Mouse (Mus musculus) midbrain, postnatal 0 days (tissue): Measurements from ENCODE around the gene Dytn. TPM values are rescaled to one million over a fixed set of nuclear protein-coding genes. Genes with fewer than 3 reads are reported as not detected.
A peak's percentile ranks its signal among the peaks of the same experiment; 100 is the strongest.

ENCODE experiments used
- ATAC-seq: fragments of 200-750 bp; cut with Nextera tagmentation; 2 replicates; pipeline ENCODE4 v1.8.0; 2017; ENCODE audit warnings: moderate number of reproducible peaks, mild to moderate bottlenecking, moderate TSS enrichment, moderate library complexity; ENCODE audit not compliant: low FRiP score
- DNase-seq: peaks from one replicate; pipeline ENCODE4 v3.0.0-alpha.2; 2015; ENCODE audit warnings: low spot score
- H3K27ac ChIP-seq: fragments of 300-500 bp; sonication (generic); 2 replicates; pipeline ENCODE4 v1.5.1; 2014; ENCODE audit warnings: low read depth, mild to moderate bottlenecking, low read length, mixed read lengths
- H3K27me3 ChIP-seq: fragments of 300-500 bp; sonication (generic); 2 replicates; pipeline ENCODE4 v1.6.1; 2014; ENCODE audit warnings: low read length, control low read depth, mixed read lengths; ENCODE audit not compliant: insufficient read depth
- H3K36me3 ChIP-seq: fragments of 300-500 bp; sonication (generic); 2 replicates; pipeline ENCODE4 v1.6.1; 2014; ENCODE audit warnings: low read length, control low read depth, mixed read lengths; ENCODE audit not compliant: insufficient read depth
- H3K4me1 ChIP-seq: fragments of 300-500 bp; sonication (generic); 2 replicates; pipeline ENCODE4 v1.6.1; 2014; ENCODE audit warnings: mild to moderate bottlenecking, control low read depth, antibody characterized with exemption, low read length, mixed read lengths; ENCODE audit not compliant: insufficient read depth
- H3K4me2 ChIP-seq: fragments of 300-500 bp; sonication (generic); 2 replicates; pipeline ENCODE4 v1.6.1; 2014; ENCODE audit warnings: low read depth, mild to moderate bottlenecking, low read length, mixed read lengths; ENCODE audit not compliant: poor library complexity, severe bottlenecking
- H3K4me3 ChIP-seq: fragments of 300-500 bp; sonication (generic); 2 replicates; pipeline ENCODE4 v1.5.1; 2014; ENCODE audit warnings: low read depth, mild to moderate bottlenecking, low read length, moderate library complexity
- H3K9ac ChIP-seq: fragments of 300-500 bp; sonication (generic); replicated peaks from 2 replicates; pipeline ENCODE4 v1.6.1; 2014; ENCODE audit warnings: mild to moderate bottlenecking, low read length, moderate library complexity, mixed read lengths; ENCODE audit not compliant: poor library complexity, severe bottlenecking
- H3K9me3 ChIP-seq: fragments of 300-500 bp; sonication (generic); 2 replicates; pipeline ENCODE4 v1.6.1; 2016; ENCODE audit warnings: low read length, control low read depth
- CTCF ChIP-seq: IDR thresholded peaks from 2 replicates; pipeline ENCODE4 v1.5.1; 2016; ENCODE audit warnings: antibody characterized with exemption, mild to moderate bottlenecking
- WGBS: fragments of 180-500 bp; shearing (Covaris S2); extraction: QIAGEN DNeasy Blood & Tissue Kit; methylation state at CpG from one replicate; pipeline ENCODE4 v1.1.7; 2014; 5-methylcytosine and 5-hydroxymethylcytosine counted together
- polyA plus RNA-seq: library from polyadenylated mRNA; unstranded; fragments of >200 nt; fragmentation: Nextera tagmentation; extraction: Ambion mirVana; gene quantifications from 2 replicates; pipeline ENCODE4 v1.2.1, GENCODE M21; 2015
- total RNA-seq: library from RNA; depleted of rRNA; stranded (reverse); fragments of >200 nt; gene quantifications from 2 replicates; pipeline ENCODE4 v1.2.3, GENCODE M21; 2014

The Dytn gene
- total and polyA plus RNA-seq, 2 experiments from 2014 or later = not detected

DNA sequence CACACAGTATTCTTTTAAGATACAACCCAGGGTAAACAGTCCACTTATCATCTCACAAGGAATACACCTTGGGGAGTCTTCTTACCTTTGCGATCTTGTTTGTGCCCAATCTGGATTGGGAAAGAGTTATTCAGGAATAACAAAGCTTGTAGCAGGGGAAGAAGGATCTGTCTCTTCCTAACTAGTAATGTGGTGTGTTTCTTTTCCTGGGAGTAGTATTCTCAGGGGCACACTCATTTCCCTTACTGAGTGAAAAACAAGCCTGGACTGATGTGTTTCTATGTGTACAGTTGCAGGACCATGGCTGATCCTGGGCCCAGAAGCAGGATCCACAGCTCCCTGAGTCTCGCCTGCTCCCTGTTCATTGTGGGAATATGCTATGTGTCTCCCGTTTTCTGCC is 71.1 kb downstream of the Dytn start, which contains the start of gene Gm39653:
Gene Gm39653 (plus strand): TSS at position 301 of the 400 bp plus-strand sequence.
- DNase-seq (no peak), ATAC-seq (no peak)
- H3K9me3 ChIP-seq = no peaks in the 10 kb centered on the region
- TF ChIP-seq CTCF = no peak
- H3K4me2 ChIP-seq = no peak within 1 kb of the TSS
- no peaks in the 10 kb centered on the region for H3K27me3 ChIP-seq
- H3K4me3 ChIP-seq = no peak within 1 kb of the TSS
- 84% methylated on average over 3 of the region's 3 CpGs for WGBS
- H3K9ac ChIP-seq = no peak within 1 kb of the TSS
- H3K4me1 ChIP-seq = no peaks in the 10 kb centered on the region
- H3K27ac ChIP-seq = no peak within 1 kb of the TSS
- H3K36me3 ChIP-seq = no peaks in the 10 kb centered on the region

GRCm38 (mm10) chr1:63614594-63614993 is 72.1 kb downstream of the Dytn start:
- DNase-seq (peak; percentile 3), ATAC-seq (no peak)
- H3K4me1 ChIP-seq = no peaks in the 10 kb centered on the region
- H3K4me2 ChIP-seq = peak overlapping the region; percentile 42
- 2% methylated on average over 11 of the region's 11 CpGs for WGBS
- no peak overlapping the region for H3K27ac ChIP-seq
- H3K36me3 ChIP-seq = no peaks in the 10 kb centered on the region
- no peak for TF ChIP-seq CTCF
- H3K27me3 ChIP-seq = no peaks in the 10 kb centered on the region
- no peaks in the 10 kb centered on the region for H3K9me3 ChIP-seq
- 0 out of 2 replicates have a peak overlapping the region, but pooled peaks have one; percentile 9 for H3K9ac ChIP-seq
- peak overlapping the region; percentile 20 for H3K4me3 ChIP-seq

- no peaks in the 10 kb centered on the region for H3K9me3 ChIP-seq
- DNase-seq = no peak
- ATAC-seq = no peak
- H3K9ac ChIP-seq = no peak overlapping the region
- WGBS = 89% methylated on average over 4 of the region's 4 CpGs
- TF ChIP-seq CTCF = peak; percentile 12; the same call in 1 of the 2 replicates
- H3K27ac ChIP-seq = no peak overlapping the region
- no peaks in the 10 kb centered on the region for H3K27me3 ChIP-seq
- no peaks in the 10 kb centered on the region for H3K4me1 ChIP-seq
- no peaks in the 10 kb centered on the region for H3K36me3 ChIP-seq
- H3K4me2 ChIP-seq = no peak overlapping the region
- no peak overlapping the region for H3K4me3 ChIP-seq
Observed at GRCm38 (mm10) chr1:63609613-63610012, 77.1 kb downstream of the Dytn start.

DNA sequence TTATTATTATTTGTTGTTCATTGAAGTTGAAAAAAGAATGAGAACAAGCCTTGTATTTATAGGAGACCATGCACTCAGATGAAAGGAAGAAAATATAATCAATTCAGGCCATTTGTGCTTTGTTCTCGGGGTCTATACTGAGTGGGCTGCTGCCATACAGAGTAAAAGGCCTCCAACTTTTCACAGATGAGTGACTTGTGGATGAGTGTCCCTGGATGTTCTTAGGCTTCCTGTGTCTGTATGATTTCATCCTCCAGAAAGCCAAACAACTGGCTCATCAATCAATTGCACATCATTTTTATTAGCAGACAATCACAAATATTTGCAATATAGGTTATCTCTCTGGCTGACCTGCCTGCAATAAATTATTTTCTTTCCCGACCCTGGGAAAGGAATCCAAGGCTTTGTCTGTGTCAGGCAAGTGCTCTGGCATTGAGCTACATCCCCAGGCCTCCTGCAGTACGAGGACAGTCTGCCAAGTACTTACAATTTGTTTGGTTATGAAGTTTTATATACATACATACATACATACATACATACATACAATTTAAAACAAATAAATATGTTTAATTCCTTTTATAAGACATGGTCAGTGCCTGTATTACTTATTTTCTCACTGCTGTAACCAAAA is 82.7 kb downstream of the Dytn start:
- no peaks in the 10 kb centered on the region for H3K27me3 ChIP-seq
- WGBS = 56% methylated on average over 3 of the region's 3 CpGs
- H3K27ac ChIP-seq = no peak overlapping the region
- no peak overlapping the region for H3K4me2 ChIP-seq
- TF ChIP-seq CTCF = no peak
- no peak overlapping the region for H3K9ac ChIP-seq
- H3K36me3 ChIP-seq = no peaks in the 10 kb centered on the region
- no peak overlapping the region for H3K4me3 ChIP-seq
- H3K4me1 ChIP-seq = no peaks in the 10 kb centered on the region
- ATAC-seq (no peak), DNase-seq (no peak)
- H3K9me3 ChIP-seq = no peaks in the 10 kb centered on the region

DNA sequence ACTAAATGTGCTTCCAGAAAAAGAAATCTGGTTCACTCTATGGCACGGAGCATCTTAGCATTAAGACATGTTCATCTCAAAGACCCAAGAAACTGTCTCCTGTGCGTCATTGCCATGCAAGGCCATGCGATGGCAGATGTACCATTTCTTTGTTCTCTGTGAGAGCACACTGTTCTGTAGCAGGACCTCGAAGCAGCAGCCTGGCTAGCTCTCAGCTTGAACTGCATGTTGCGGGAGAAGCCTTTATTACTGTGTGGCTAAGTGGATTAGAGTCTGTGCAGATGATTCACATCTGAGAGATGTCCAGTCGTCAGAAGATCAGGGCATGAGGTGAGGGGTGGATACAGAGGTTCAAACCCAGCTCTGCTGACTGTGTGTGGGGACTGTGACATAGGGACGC is 99.9 kb downstream of the Dytn start:
- Histone ChIP-seq H3K27me3 (no peaks in the 10 kb centered on the region), H3K36me3 (no peaks in the 10 kb centered on the region), H3K4me1 (no peaks in the 10 kb centered on the region), H3K4me2 (no peak overlapping the region), H3K9ac (no peak overlapping the region), H3K9me3 (no peaks in the 10 kb centered on the region), H3K27ac (no peak overlapping the region), H3K4me3 (no peak overlapping the region)
- peak; percentile 16; the same call in 1 of the 2 replicates for TF ChIP-seq CTCF
- WGBS = 37% methylated on average over 7 of the region's 7 CpGs
- ATAC-seq (0 out of 2 replicates have a peak, but pooled peaks have one; percentile 44), DNase-seq (peak; percentile 18)

DNA sequence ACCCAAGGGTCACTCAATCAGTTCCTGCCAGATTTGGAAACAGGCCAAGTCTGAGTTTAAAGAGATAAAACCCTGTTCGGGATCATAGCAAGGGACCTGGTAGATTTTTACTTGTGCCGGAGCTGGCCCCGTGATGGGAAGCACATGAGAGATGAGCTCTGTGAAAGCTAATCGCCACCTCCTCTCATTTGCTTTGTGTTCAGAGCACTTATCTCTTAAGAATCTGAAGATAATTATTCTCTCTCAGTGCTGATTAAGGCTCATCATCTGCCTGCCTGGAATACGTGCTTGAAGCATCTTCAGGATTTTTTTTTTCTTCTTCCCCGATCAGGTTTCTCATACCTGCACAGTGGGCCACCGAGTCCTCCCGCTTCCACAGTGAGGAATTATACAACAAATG is 107.6 kb downstream of the Dytn start:
- DNase-seq = peak; percentile 14
- H3K9me3 ChIP-seq = no peaks in the 10 kb centered on the region
- no peak for TF ChIP-seq CTCF
- H3K27ac ChIP-seq = no peak overlapping the region
- H3K4me2 ChIP-seq = no peak overlapping the region
- H3K4me1 ChIP-seq = no peaks in the 10 kb centered on the region
- WGBS = 73% methylated on average over 8 of the region's 8 CpGs
- no peak overlapping the region for H3K4me3 ChIP-seq
- H3K27me3 ChIP-seq = no peaks in the 10 kb centered on the region
- H3K9ac ChIP-seq = no peak overlapping the region
- no peaks in the 10 kb centered on the region for H3K36me3 ChIP-seq
- ATAC-seq = no peak
